ENCODE assay signal across 1 mouse cellular context in genomic region chr6:120332351-120332750, GRCm38 (mm10).
TF ChIP-seq lines count a peak whose summit lies in the region.

No protein-coding gene starts in this region.

TF ChIP-seq in MEL, 35 proteins besides CTCF, POLR2A, EP300 and RAD21:
- TF ChIP-seq SMC3 (IDR thresholded peaks at IDR 0.05; ENCODE audit: low read depth, low read length), result peak; percentile 23
- TF ChIP-seq ETS1 (IDR thresholded peaks at IDR 0.05; ENCODE audit: low read depth, low read length), result no peak
